27 mouse cellular contexts compared by ENCODE assay signal in the genomic region with DNA sequence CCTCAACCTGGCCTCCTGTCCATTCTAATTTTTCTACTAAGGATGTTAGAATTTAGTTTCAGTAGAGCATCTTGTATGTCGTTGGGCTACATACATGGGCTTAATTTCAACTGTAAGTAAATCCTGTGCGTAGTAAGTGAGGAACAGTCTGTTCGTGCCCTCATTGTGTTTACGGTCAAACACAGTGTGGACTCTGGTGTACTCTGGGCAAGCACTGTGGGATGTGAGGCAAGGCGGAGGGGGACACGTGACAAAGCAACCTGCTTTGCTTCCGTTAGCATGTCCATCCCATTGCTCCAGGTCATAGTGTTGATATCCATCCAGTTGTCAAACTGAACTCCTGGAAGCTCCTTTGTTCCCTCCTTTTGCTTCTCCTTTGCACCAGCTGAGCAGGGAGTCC.
"Had no signal": no experiment of that assay in that cellular context is flagged by ENCODE, and none has a peak within 500 bp of the region (broad histone marks: within the 10 kb centered on the region; RNA-seq: fewer than 3 reads in every experiment).

No protein-coding gene starts in this region.

- H3K4me3 ChIP-seq: embryonic facial prominence, embryonic 10.5 days; embryonic facial prominence, embryonic 12.5 days; embryonic facial prominence, embryonic 13.5 days; embryonic facial prominence, embryonic 15.5 days; erythroblast, embryonic 14.5 days; forebrain, embryonic 10.5 days; forebrain, embryonic 12.5 days; forebrain, embryonic 13.5 days; forebrain, embryonic 15.5 days; gastrocnemius, adult 2 months had no signal

- H3K36me3 ChIP-seq: embryonic facial prominence, embryonic 10.5 days; embryonic facial prominence, embryonic 12.5 days; embryonic facial prominence, embryonic 15.5 days; forebrain, embryonic 10.5 days; forebrain, embryonic 12.5 days; forebrain, embryonic 15.5 days had no signal

- H3K9me3 ChIP-seq: embryonic facial prominence, embryonic 10.5 days; embryonic facial prominence, embryonic 13.5 days; embryonic facial prominence, embryonic 15.5 days; forebrain, embryonic 10.5 days; forebrain, embryonic 12.5 days; forebrain, embryonic 13.5 days; forebrain, embryonic 15.5 days had no signal

- H3K27me3 ChIP-seq: embryonic facial prominence, embryonic 12.5 days; embryonic facial prominence, embryonic 13.5 days; embryonic facial prominence, embryonic 15.5 days; forebrain, embryonic 12.5 days; forebrain, embryonic 13.5 days; forebrain, embryonic 15.5 days had no signal

- H3K27ac ChIP-seq: embryonic facial prominence, embryonic 10.5 days; embryonic facial prominence, embryonic 12.5 days; embryonic facial prominence, embryonic 13.5 days; embryonic facial prominence, embryonic 15.5 days; forebrain, embryonic 10.5 days; forebrain, embryonic 12.5 days; forebrain, embryonic 13.5 days; forebrain, embryonic 15.5 days; gastrocnemius, adult 2 months had no signal

- ATAC-seq: forebrain, embryonic 13.5 days; forebrain, embryonic 14.5 days; forebrain, embryonic 15.5 days; forebrain, embryonic 16.5 days; forebrain, postnatal 0 days had no signal

- H3K4me1 ChIP-seq: embryonic facial prominence, embryonic 10.5 days; embryonic facial prominence, embryonic 12.5 days; embryonic facial prominence, embryonic 15.5 days; forebrain, embryonic 10.5 days; forebrain, embryonic 12.5 days; forebrain, embryonic 13.5 days had no signal

- H3K4me2 ChIP-seq: embryonic facial prominence, embryonic 12.5 days; embryonic facial prominence, embryonic 13.5 days; embryonic facial prominence, embryonic 15.5 days; forebrain, embryonic 12.5 days; forebrain, embryonic 13.5 days; forebrain, embryonic 15.5 days had no signal

- H3K9ac ChIP-seq: embryonic facial prominence, embryonic 12.5 days; embryonic facial prominence, embryonic 13.5 days; embryonic facial prominence, embryonic 15.5 days; forebrain, embryonic 12.5 days; forebrain, embryonic 13.5 days; forebrain, embryonic 15.5 days; forebrain, postnatal 0 days had no signal

- DNase-seq: cerebellum, adult 2 months; cerebellum, adult 8-10 months; cerebellum, adult 9-10 months; cerebellum, adult 9-11 months; cerebellum, postnatal 10 days; cerebellum, postnatal 14 days; cerebellum, postnatal 25 days; cerebellum, postnatal 36 days; embryo, embryonic 11 days; forebrain, postnatal 0 days; gastrocnemius, adult 2 months; gastrocnemius, postnatal 10 days; gastrocnemius, postnatal 14 days; gastrocnemius, postnatal 25 days; gastrocnemius, postnatal 36 days; heart, adult 18-20 months had no signal
